Mouse (Mus musculus) left cerebral cortex, postnatal 14 days (tissue): ENCODE results near the gene Gnas. TPM values are rescaled to one million over a fixed set of nuclear protein-coding genes. Genes with fewer than 3 reads are reported as not detected.

Source experiments
- microRNA-seq, 2 experiments: library from miRNA; unstranded; fragments of <30 nt; microRNA quantifications; one replicate each; pipeline ENCODE4 v1.2.0; 2022
- total RNA-seq, 2 experiments: library from RNA; stranded (reverse); gene quantifications; 2 replicates each; pipeline ENCODE4 v1.2.3; 2021

The Gnas gene
- total RNA-seq, 2 experiments from 2014 or later = 1,818 to 2,021 TPM

Small RNA genes within 50 kb of the gene (microRNA-seq; reads per million reads assigned to microRNA genes)
- gene Gm27591 (0 reads per million in 2 experiments), gene Mir296 (3,215 to 3,887 reads per million in 2 experiments), gene Mir298 (4,519 to 9,229 reads per million in 2 experiments)

Other genes with a start within 250 kb of the Gnas start
- 10 to 100 TPM; 40.2 to 41.2 TPM for gene Stx16, start 208.0 kb upstream of the Gnas start, total RNA-seq
- gene Npepl1, start 174.0 kb upstream of the Gnas start, total RNA-seq = 10 to 100 TPM; 12.2 to 14.1 TPM
- gene Gm20721, start 62.4 kb downstream of the Gnas start, total RNA-seq = 1 to 10 TPM; 2.3 to 2.7 TPM
- gene Nelfcd, start 131.5 kb downstream of the Gnas start, total RNA-seq = 10 to 100 TPM; 46.2 to 50.4 TPM
- 10 to 100 TPM; 21.2 to 22.8 TPM for gene Ctsz, start 154.7 kb downstream of the Gnas start, total RNA-seq
- under 1 TPM in 1 of 2 experiments, not detected in 1; 0.24 TPM for gene Tubb1, start 166.4 kb downstream of the Gnas start, total RNA-seq
- gene Atp5e, start 179.8 kb downstream of the Gnas start, total RNA-seq = 100 to 1,000 TPM; 329 to 340 TPM
- gene Prelid3b, start 188.8 kb downstream of the Gnas start, total RNA-seq = 10 to 100 TPM; 43.5 to 47.0 TPM